Mouse (Mus musculus) limb, embryonic 12.5 days (tissue): ENCODE measurements around the gene Svbp. TPM values are rescaled to one million over a fixed set of nuclear protein-coding genes. Genes with fewer than 3 reads are reported as not detected.

Experiments used
- ATAC-seq: fragments of 200-750 bp; cut with Nextera tagmentation; 2 replicates; pipeline ENCODE4 v1.8.0; 2017; ENCODE audit warnings: low read depth, moderate TSS enrichment; ENCODE audit not compliant: insufficient number of reproducible peaks, insufficient read depth, low FRiP score, low TSS enrichment
- H3K27ac ChIP-seq: fragments of 300-500 bp; sonication (generic); 2 replicates; pipeline ENCODE4 v1.5.1; 2016; ENCODE audit warnings: mild to moderate bottlenecking, moderate library complexity
- H3K27me3 ChIP-seq: fragments of 300-500 bp; sonication (generic); 2 replicates; pipeline ENCODE4 v1.6.1; 2016; ENCODE audit warnings: mild to moderate bottlenecking, moderate library complexity
- H3K36me3 ChIP-seq: fragments of 300-500 bp; sonication (generic); 2 replicates; pipeline ENCODE4 v1.6.1; 2016; ENCODE audit warnings: mild to moderate bottlenecking, moderate library complexity
- H3K4me1 ChIP-seq: fragments of 300-500 bp; sonication (generic); replicated peaks from 2 replicates; pipeline ENCODE4 v1.6.1; 2016
- H3K4me2 ChIP-seq: fragments of 300-500 bp; sonication (generic); 2 replicates; pipeline ENCODE4 v1.6.1; 2016; ENCODE audit warnings: mild to moderate bottlenecking, moderate library complexity
- H3K4me3 ChIP-seq: fragments of 300-500 bp; sonication (generic); replicated peaks from 2 replicates; pipeline ENCODE4 v1.5.1; 2016; ENCODE audit warnings: mild to moderate bottlenecking
- H3K9ac ChIP-seq: fragments of 300-500 bp; sonication (generic); replicated peaks from 2 replicates; pipeline ENCODE4 v1.6.1; 2016; ENCODE audit warnings: mild to moderate bottlenecking, moderate library complexity
- H3K9me3 ChIP-seq: fragments of 300-500 bp; sonication (generic); 2 replicates; pipeline ENCODE4 v1.6.1; 2016; ENCODE audit warnings: mild to moderate bottlenecking, moderate library complexity
- WGBS: fragments of 180-500 bp; shearing (Covaris S2); methylation state at CpG from one replicate; pipeline ENCODE4 v1.1.7; 2016; 5-methylcytosine and 5-hydroxymethylcytosine counted together
- polyA plus RNA-seq: library from polyadenylated mRNA; unstranded; fragments of >200 nt; fragmentation: Nextera tagmentation; extraction: Ambion mirVana; gene quantifications from 2 replicates; pipeline ENCODE4 v1.2.1, GENCODE M21; 2016

Svbp gene
- polyA plus RNA-seq, 1 experiment from 2014 or later: 182 TPM

DNA sequence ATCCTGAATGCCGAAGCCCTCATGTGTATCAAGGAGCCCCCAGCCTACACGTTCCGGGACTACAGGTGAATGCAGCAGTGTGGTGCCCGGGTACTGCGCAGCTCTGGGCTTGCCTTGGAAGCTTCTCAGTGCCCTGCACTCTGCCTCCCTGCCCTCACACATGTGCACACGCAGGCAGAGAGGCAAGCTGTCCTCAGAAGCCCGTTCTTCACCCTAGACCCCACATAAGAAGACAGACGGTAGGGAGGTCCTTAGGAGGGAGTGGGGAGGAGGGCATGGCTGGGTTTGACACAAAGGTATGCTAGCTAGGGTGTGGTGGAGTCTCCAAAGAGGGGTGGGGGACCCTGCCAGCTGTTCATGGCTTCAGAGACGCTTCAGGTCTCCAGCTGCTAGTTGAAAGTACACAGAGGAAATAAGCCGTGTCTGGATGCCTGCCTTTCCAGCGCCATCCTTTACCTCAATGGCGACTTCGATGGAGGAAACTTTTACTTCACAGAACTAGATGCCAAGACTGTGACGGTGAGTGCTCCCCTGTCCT is 51.7 kb downstream of the Svbp start:
- ATAC-seq: no peak
- H3K27me3 ChIP-seq: no peaks in the 10 kb centered on the region
- H3K27ac ChIP-seq: no peak overlapping the region
- no peaks in the 10 kb centered on the region for H3K9me3 ChIP-seq
- no peak overlapping the region for H3K4me2 ChIP-seq
- 82% methylated on average over 14 of the region's 14 CpGs for WGBS
- peaks cover 69% of the 10 kb centered on the region for H3K36me3 ChIP-seq
- no peaks in the 10 kb centered on the region for H3K4me1 ChIP-seq
- no peak overlapping the region for H3K4me3 ChIP-seq
- H3K9ac ChIP-seq: no peak overlapping the region

DNA sequence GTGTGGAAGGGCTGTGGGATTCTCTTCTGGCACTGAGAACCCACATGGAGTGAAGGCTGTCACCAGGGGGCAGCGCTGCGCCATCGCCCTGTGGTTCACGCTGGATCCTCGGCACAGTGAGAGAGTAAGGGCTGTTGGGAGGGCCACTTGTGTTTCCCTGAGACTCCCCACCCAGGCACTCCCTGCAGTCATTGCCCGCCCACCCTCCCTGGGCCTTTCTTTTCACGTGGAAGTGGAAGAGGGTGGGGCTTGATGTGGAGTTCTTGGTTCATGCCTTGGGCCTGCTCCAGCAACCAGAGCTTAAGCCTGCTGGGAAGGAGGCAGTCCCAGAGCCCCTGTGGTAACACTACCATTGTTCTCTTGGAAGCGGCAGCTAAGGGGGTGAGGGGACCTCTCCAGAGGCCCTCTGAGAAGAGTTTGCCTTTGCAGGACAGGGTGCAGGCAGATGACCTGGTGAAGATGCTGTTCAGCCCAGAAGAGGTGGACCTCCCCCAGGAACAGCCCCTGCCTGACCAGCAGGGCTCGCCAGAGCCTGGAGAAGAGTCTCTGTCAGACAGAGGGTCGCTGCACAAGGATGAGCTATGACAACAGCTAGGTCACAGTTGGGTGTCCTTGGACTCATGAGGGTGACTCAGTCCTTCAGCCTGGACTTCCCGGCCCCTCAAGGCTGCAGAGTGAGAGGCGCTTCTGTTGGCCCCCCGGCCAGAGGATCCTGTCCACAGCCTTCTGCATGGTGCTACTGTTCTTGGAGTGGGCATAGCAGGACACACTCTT is 52.5 kb downstream of the Svbp start:
- no peak for ATAC-seq
- H3K9me3 ChIP-seq: no peaks in the 10 kb centered on the region
- H3K27ac ChIP-seq: no peak overlapping the region
- no peaks in the 10 kb centered on the region for H3K27me3 ChIP-seq
- no peak overlapping the region; the same call in none of the 2 replicates for H3K9ac ChIP-seq
- no peak overlapping the region for H3K4me3 ChIP-seq
- WGBS: 40% methylated on average over 13 of the region's 13 CpGs
- no peak overlapping the region for H3K4me2 ChIP-seq
- H3K4me1 ChIP-seq: no peaks in the 10 kb centered on the region
- H3K36me3 ChIP-seq: peaks cover 60% of the 10 kb centered on the region

GRCm38 (mm10) chr4:119248407-119248965 is 53.4 kb downstream of the Svbp start:
- Histone ChIP-seq H3K4me3 (no peak overlapping the region), H3K27ac (no peak overlapping the region), H3K4me2 (no peak overlapping the region), H3K9ac (no peak overlapping the region), H3K27me3 (no peaks in the 10 kb centered on the region), H3K4me1 (peaks cover under 1% of the 10 kb centered on the region; the same call in 1 of the 2 replicates), H3K9me3 (no peaks in the 10 kb centered on the region), H3K36me3 (peaks cover 52% of the 10 kb centered on the region)
- 89% methylated on average over 11 of the region's 11 CpGs for WGBS
- no peak for ATAC-seq

Other genes starting within 250 kb of the Svbp start
- gene Lao1, start 233.7 kb upstream of the Svbp start, polyA plus RNA-seq: not detected in 2 replicates
- gene Slc2a1, start 86.6 kb upstream of the Svbp start, polyA plus RNA-seq: 98.1 and 100 TPM in 2 replicates
- 8.4 and 8.7 TPM in 2 replicates for gene Zfp691, start 21.1 kb upstream of the Svbp start, polyA plus RNA-seq
- 6.4 and 7.3 TPM in 2 replicates for gene Ermap, start 5.3 kb upstream of the Svbp start, polyA plus RNA-seq
- gene Tmem269, start 22.9 kb downstream of the Svbp start, polyA plus RNA-seq: not detected in 2 replicates
- gene AU022252, start 37.4 kb downstream of the Svbp start, polyA plus RNA-seq: 41.6 and 45.3 TPM in 2 replicates
- 29.6 and 30.0 TPM in 2 replicates for gene P3h1, start 37.6 kb downstream of the Svbp start, polyA plus RNA-seq
- gene Cldn19, start 60.1 kb downstream of the Svbp start, polyA plus RNA-seq: 0.08 and 0.14 TPM in 2 replicates
- 1,031 and 1,057 TPM in 2 replicates for gene Ybx1, start 99.3 kb downstream of the Svbp start, polyA plus RNA-seq
- gene Ppih, start 125.2 kb downstream of the Svbp start, polyA plus RNA-seq: 127 and 133 TPM in 2 replicates
- 7.4 and 8.0 TPM in 2 replicates for gene Ccdc30, start 220.2 kb downstream of the Svbp start, polyA plus RNA-seq
- 34.2 and 36.3 TPM in 2 replicates for gene Ppcs, start 227.1 kb downstream of the Svbp start, polyA plus RNA-seq
- 0.33 and 0.45 TPM in 2 replicates for gene Zmynd12, start 227.5 kb downstream of the Svbp start, polyA plus RNA-seq